Mouse (Mus musculus): Measurements from ENCODE around the gene Hsf4. TPM values are rescaled to one million over a fixed set of nuclear protein-coding genes. Genes with fewer than 3 reads are reported as not detected.

Hsf4 gene
- polyA plus RNA-seq, 1 experiment from 2014 or later = 1.2 TPM

- Histone ChIP-seq H3K9me3 (ENCODE audit: control insufficient read depth, low read length) (no peaks in the 10 kb centered on the region), H3K27ac (ENCODE audit: low read depth, low read length) (no peak within 1 kb of the TSS), H3K27me3 (replicated peaks; ENCODE audit: control insufficient read depth, insufficient read depth, low read length) (no peaks in the 10 kb centered on the region), H3K4me1 (ENCODE audit: control insufficient read depth, insufficient read depth, low read depth, low read length) (peaks cover 14% of the 10 kb centered on the region), H3K36me3 (ENCODE audit: control insufficient read depth, insufficient read depth, low read length) (peaks cover 12% of the 10 kb centered on the region), H3K9ac (ENCODE audit: low read depth, low read length) (peak within 1 kb of the TSS; percentile 94; the same call in 1 of the 2 replicates), H3K4me2 (ENCODE audit: low read length) (peak within 1 kb of the TSS; percentile 85), H3K4me3 (ENCODE audit: low read length) (peak within 1 kb of the TSS; percentile 96; the same call in 1 of the 2 replicates)
- no peak for ATAC-seq
- 68% methylated on average over 11 of the region's 11 CpGs for WGBS
Measured at GRCm38 (mm10) chr8:105295895-105296573, 26.4 kb downstream of the Hsf4 start, which contains the start of gene Exoc3l. TSS of gene Exoc3l (minus strand) at chr8:105296101.

- under 1% methylated on average over 52 of the region's 58 CpGs for WGBS
- peak within 1 kb of the TSS; percentile 78 for H3K27ac ChIP-seq (ENCODE audit: low read depth, low read length)
- ATAC-seq = peak; percentile 90
- H3K4me1 ChIP-seq (ENCODE audit: control insufficient read depth, insufficient read depth, low read depth, low read length) = peaks cover 13% of the 10 kb centered on the region
- peaks cover 25% of the 10 kb centered on the region for H3K36me3 ChIP-seq (ENCODE audit: control insufficient read depth, insufficient read depth, low read length)
- no peaks in the 10 kb centered on the region for H3K27me3 ChIP-seq (replicated peaks; ENCODE audit: control insufficient read depth, insufficient read depth, low read length)
- H3K9ac ChIP-seq (ENCODE audit: low read depth, low read length) = peak within 1 kb of the TSS; percentile 94
- peak within 1 kb of the TSS; percentile 85 for H3K4me2 ChIP-seq (ENCODE audit: low read length)
- peak within 1 kb of the TSS; percentile 96 for H3K4me3 ChIP-seq (ENCODE audit: low read length)
- no peaks in the 10 kb centered on the region for H3K9me3 ChIP-seq (ENCODE audit: control insufficient read depth, low read length)
Measured at GRCm38 (mm10) chr8:105297511-105298192, 28.1 kb downstream of the Hsf4 start, which contains the start of gene E2f4. TSS of gene E2f4 (plus strand) at chr8:105297663.

GRCm38 (mm10) chr8:105298351-105299252, 29.0 kb downstream of the Hsf4 start:
- Histone ChIP-seq H3K27me3 (replicated peaks; ENCODE audit: control insufficient read depth, insufficient read depth, low read length) (no peaks in the 10 kb centered on the region), H3K4me3 (ENCODE audit: low read length) (peak overlapping the region; percentile 96), H3K9me3 (ENCODE audit: control insufficient read depth, low read length) (no peaks in the 10 kb centered on the region), H3K36me3 (ENCODE audit: control insufficient read depth, insufficient read depth, low read length) (peaks cover 29% of the 10 kb centered on the region), H3K4me2 (ENCODE audit: low read length) (peak overlapping the region; percentile 85), H3K9ac (ENCODE audit: low read depth, low read length) (peak overlapping the region; percentile 94), H3K4me1 (ENCODE audit: control insufficient read depth, insufficient read depth, low read depth, low read length) (peaks cover 13% of the 10 kb centered on the region), H3K27ac (ENCODE audit: low read depth, low read length) (no peak overlapping the region)
- ATAC-seq = no peak
- WGBS = 64% methylated on average over 18 of the region's 18 CpGs

GRCm38 (mm10) chr8:105299962-105300361, 30.4 kb downstream of the Hsf4 start:
- Histone ChIP-seq H3K4me1 (ENCODE audit: control insufficient read depth, insufficient read depth, low read depth, low read length) (peaks cover 19% of the 10 kb centered on the region), H3K9me3 (ENCODE audit: control insufficient read depth, low read length) (no peaks in the 10 kb centered on the region), H3K9ac (ENCODE audit: low read depth, low read length) (no peak overlapping the region), H3K4me2 (ENCODE audit: low read length) (no peak overlapping the region), H3K4me3 (ENCODE audit: low read length) (no peak overlapping the region), H3K36me3 (ENCODE audit: control insufficient read depth, insufficient read depth, low read length) (peaks cover 33% of the 10 kb centered on the region), H3K27me3 (replicated peaks; ENCODE audit: control insufficient read depth, insufficient read depth, low read length) (no peaks in the 10 kb centered on the region), H3K27ac (ENCODE audit: low read depth, low read length) (no peak overlapping the region)
- ATAC-seq = no peak
- WGBS = 94% methylated on average over 8 of the region's 8 CpGs

GRCm38 (mm10) chr8:105303396-105303795, 33.8 kb downstream of the Hsf4 start:
- no peaks in the 10 kb centered on the region for H3K27me3 ChIP-seq (replicated peaks; ENCODE audit: control insufficient read depth, insufficient read depth, low read length)
- no peaks in the 10 kb centered on the region for H3K9me3 ChIP-seq (ENCODE audit: control insufficient read depth, low read length)
- ATAC-seq = no peak
- 88% methylated on average over 8 of the region's 8 CpGs for WGBS
- H3K4me3 ChIP-seq (ENCODE audit: low read length) = no peak overlapping the region
- no peak overlapping the region for H3K4me2 ChIP-seq (ENCODE audit: low read length)
- no peak overlapping the region for H3K9ac ChIP-seq (ENCODE audit: low read depth, low read length)
- H3K27ac ChIP-seq (ENCODE audit: low read depth, low read length) = no peak overlapping the region
- H3K36me3 ChIP-seq (ENCODE audit: control insufficient read depth, insufficient read depth, low read length) = peaks cover 38% of the 10 kb centered on the region
- H3K4me1 ChIP-seq (ENCODE audit: control insufficient read depth, insufficient read depth, low read depth, low read length) = peaks cover 23% of the 10 kb centered on the region

GRCm38 (mm10) chr8:105303874-105304273, 34.3 kb downstream of the Hsf4 start:
- Histone ChIP-seq H3K4me1 (ENCODE audit: control insufficient read depth, insufficient read depth, low read depth, low read length) (peaks cover 18% of the 10 kb centered on the region), H3K36me3 (ENCODE audit: control insufficient read depth, insufficient read depth, low read length) (peaks cover 38% of the 10 kb centered on the region), H3K4me2 (ENCODE audit: low read length) (no peak overlapping the region), H3K4me3 (ENCODE audit: low read length) (no peak overlapping the region), H3K27me3 (replicated peaks; ENCODE audit: control insufficient read depth, insufficient read depth, low read length) (no peaks in the 10 kb centered on the region), H3K27ac (ENCODE audit: low read depth, low read length) (no peak overlapping the region), H3K9ac (ENCODE audit: low read depth, low read length) (no peak overlapping the region), H3K9me3 (ENCODE audit: control insufficient read depth, low read length) (no peaks in the 10 kb centered on the region)
- no peak for ATAC-seq
- 79% methylated on average over 9 of the region's 9 CpGs for WGBS

- peaks cover 16% of the 10 kb centered on the region for H3K4me1 ChIP-seq (ENCODE audit: control insufficient read depth, insufficient read depth, low read depth, low read length)
- peak; percentile 21; the same call in 1 of the 2 replicates for ATAC-seq
- H3K36me3 ChIP-seq (ENCODE audit: control insufficient read depth, insufficient read depth, low read length) = peaks cover 35% of the 10 kb centered on the region
- no peak overlapping the region for H3K4me2 ChIP-seq (ENCODE audit: low read length)
- H3K27me3 ChIP-seq (replicated peaks; ENCODE audit: control insufficient read depth, insufficient read depth, low read length) = no peaks in the 10 kb centered on the region
- 69% methylated on average over 8 of the region's 9 CpGs for WGBS
- H3K9me3 ChIP-seq (ENCODE audit: control insufficient read depth, low read length) = no peaks in the 10 kb centered on the region
- no peak overlapping the region for H3K4me3 ChIP-seq (ENCODE audit: low read length)
- H3K27ac ChIP-seq (ENCODE audit: low read depth, low read length) = no peak overlapping the region; the same call in 1 of the 2 replicates
- no peak overlapping the region for H3K9ac ChIP-seq (ENCODE audit: low read depth, low read length)
Measured at GRCm38 (mm10) chr8:105304325-105305210, 35.0 kb downstream of the Hsf4 start.
